Mouse (Mus musculus) midbrain, embryonic 11.5 days (tissue): Measurements from ENCODE around the gene Vmn2r92. TPM values are rescaled to one million over a fixed set of nuclear protein-coding genes. Genes with fewer than 3 reads are reported as not detected.
"Not testable (repeated sequence)": the region's sequence is repeated elsewhere in the genome, so short reads cannot be mapped to it uniquely, and the experiment has no call there.

ENCODE experiments used
- ATAC-seq: fragments of 200-750 bp; cut with Nextera tagmentation; 2 replicates; pipeline ENCODE4 v1.8.0; 2017; ENCODE audit warnings: moderate TSS enrichment, moderate library complexity; ENCODE audit not compliant: low FRiP score
- DNase-seq: peaks from one replicate; pipeline ENCODE4 v3.0.0; 2015; ENCODE audit warnings: low spot score; ENCODE audit errors: missing footprints
- H3K27ac ChIP-seq: fragments of 300-500 bp; sonication (generic); 2 replicates; pipeline ENCODE4 v1.5.1; 2014; ENCODE audit warnings: low read depth, low read length
- H3K27me3 ChIP-seq: fragments of 300-500 bp; sonication (generic); 2 replicates; pipeline ENCODE4 v1.6.1; 2014; ENCODE audit warnings: mild to moderate bottlenecking, low read length, moderate library complexity, mixed read lengths; ENCODE audit not compliant: control insufficient read depth, insufficient read depth
- H3K36me3 ChIP-seq: fragments of 300-500 bp; sonication (generic); 2 replicates; pipeline ENCODE4 v1.6.1; 2014; ENCODE audit warnings: mild to moderate bottlenecking, low read length, moderate library complexity, mixed read lengths; ENCODE audit not compliant: control insufficient read depth, insufficient read depth
- H3K4me1 ChIP-seq: fragments of 300-500 bp; sonication (generic); 2 replicates; pipeline ENCODE4 v1.6.1; 2014; ENCODE audit warnings: low read length; ENCODE audit not compliant: control insufficient read depth, insufficient read depth
- H3K4me2 ChIP-seq: fragments of 300-500 bp; sonication (generic); 2 replicates; pipeline ENCODE4 v1.6.1; 2014; ENCODE audit warnings: mild to moderate bottlenecking, moderate library complexity
- H3K4me3 ChIP-seq: fragments of 300-500 bp; sonication (generic); 2 replicates; pipeline ENCODE4 v1.5.1; 2014; ENCODE audit warnings: low read depth, low read length
- H3K9ac ChIP-seq: fragments of 300-500 bp; sonication (generic); 2 replicates; pipeline ENCODE4 v1.6.1; 2014; ENCODE audit warnings: low read length
- H3K9me3 ChIP-seq: fragments of 300-500 bp; sonication (generic); 2 replicates; pipeline ENCODE4 v1.6.1; 2016; ENCODE audit warnings: low read length; ENCODE audit not compliant: control insufficient read depth
- WGBS: fragments of 180-500 bp; shearing (Covaris S2); extraction: QIAGEN DNeasy Blood & Tissue Kit; methylation state at CpG from one replicate; pipeline ENCODE4 v1.1.7; 2014; 5-methylcytosine and 5-hydroxymethylcytosine counted together
- polyA plus RNA-seq: library from polyadenylated mRNA; unstranded; fragments of >200 nt; fragmentation: Nextera tagmentation; extraction: Ambion mirVana; gene quantifications from 2 replicates; pipeline ENCODE4 v1.2.1, GENCODE M21; 2014

Gene Vmn2r92
- not detected in 2 replicates for polyA plus RNA-seq

GRCm38 (mm10) chr17:18151587-18151986, at the start of gene Vmn2r92:
TSS of gene Vmn2r92 (plus strand) at chr17:18151887.
- not testable (repeated sequence) for H3K27ac ChIP-seq, DNase-seq, H3K4me3 ChIP-seq, ATAC-seq, H3K4me1 ChIP-seq, H3K9me3 ChIP-seq, H3K36me3 ChIP-seq, H3K4me2 ChIP-seq, H3K27me3 ChIP-seq, H3K9ac ChIP-seq
- 69% methylated on average over 1 of the region's 1 CpGs for WGBS

GRCm38 (mm10) chr17:18102265-18102664, 49.4 kb upstream of the Vmn2r92 start:
- 85% methylated on average over 3 of the region's 3 CpGs for WGBS
- not testable (repeated sequence) for H3K27me3 ChIP-seq, ATAC-seq, H3K36me3 ChIP-seq, H3K27ac ChIP-seq, H3K9ac ChIP-seq, H3K4me2 ChIP-seq, H3K4me3 ChIP-seq, H3K9me3 ChIP-seq, H3K4me1 ChIP-seq
- peak; percentile 86 for DNase-seq

GRCm38 (mm10) chr17:18161194-18161593, 9.5 kb downstream of the Vmn2r92 start:
- H3K36me3 ChIP-seq, H3K27me3 ChIP-seq, DNase-seq, H3K9me3 ChIP-seq, H3K9ac ChIP-seq, H3K4me3 ChIP-seq, H3K4me2 ChIP-seq, ATAC-seq, H3K27ac ChIP-seq, H3K4me1 ChIP-seq: not testable (repeated sequence)
- WGBS: 80% methylated on average over 2 of the region's 2 CpGs

- Histone ChIP-seq H3K4me2 (no peak overlapping the region), H3K4me1 (no peaks in the 10 kb centered on the region), H3K4me3 (no peak overlapping the region), H3K36me3 (no peaks in the 10 kb centered on the region), H3K9me3 (no peaks in the 10 kb centered on the region), H3K27me3 (no peaks in the 10 kb centered on the region), H3K27ac (no peak overlapping the region), H3K9ac (no peak overlapping the region)
- WGBS: 89% methylated on average over 1 of the region's 1 CpGs
- no peak for ATAC-seq
- DNase-seq: no peak
These were observed 38.0 kb downstream of the Vmn2r92 start for GRCm38 (mm10) chr17:18189732-18190131.

GRCm38 (mm10) chr17:18221300-18221699, 69.6 kb downstream of the Vmn2r92 start:
- DNase-seq (no peak), ATAC-seq (no peak)
- H3K27me3 ChIP-seq: no peaks in the 10 kb centered on the region
- H3K4me1 ChIP-seq: no peaks in the 10 kb centered on the region
- peaks cover 9% of the 10 kb centered on the region for H3K9me3 ChIP-seq
- H3K4me2 ChIP-seq: no peak overlapping the region
- no peaks in the 10 kb centered on the region for H3K36me3 ChIP-seq
- no peak overlapping the region for H3K9ac ChIP-seq
- H3K27ac ChIP-seq: no peak overlapping the region
- no peak overlapping the region for H3K4me3 ChIP-seq

- 68% methylated on average over 2 of the region's 2 CpGs for WGBS
- Histone ChIP-seq H3K9me3 (peaks cover under 1% of the 10 kb centered on the region; the same call in 1 of the 2 replicates), H3K4me1 (no peaks in the 10 kb centered on the region), H3K27ac (no peak overlapping the region), H3K36me3 (no peaks in the 10 kb centered on the region), H3K27me3 (no peaks in the 10 kb centered on the region), H3K9ac (no peak overlapping the region), H3K4me3 (no peak overlapping the region), H3K4me2 (no peak overlapping the region)
- DNase-seq (no peak), ATAC-seq (no peak)
These were observed 80.3 kb downstream of the Vmn2r92 start for GRCm38 (mm10) chr17:18231996-18232395.

- Histone ChIP-seq H3K4me3 (no peak overlapping the region), H3K9me3 (peaks cover 2% of the 10 kb centered on the region; the same call in 1 of the 2 replicates), H3K4me2 (no peak overlapping the region), H3K27ac (no peak overlapping the region), H3K27me3 (no peaks in the 10 kb centered on the region), H3K4me1 (no peaks in the 10 kb centered on the region), H3K36me3 (no peaks in the 10 kb centered on the region), H3K9ac (no peak overlapping the region)
- 85% methylated on average over 13 of the region's 14 CpGs for WGBS
- DNase-seq: no peak
- ATAC-seq: no peak
These were observed 85.2 kb downstream of the Vmn2r92 start for GRCm38 (mm10) chr17:18236931-18237330.

Other genes with a start within 250 kb of the Vmn2r92 start
- not detected in 2 replicates for gene Fpr-rs4, start 130.2 kb upstream of the Vmn2r92 start, polyA plus RNA-seq
- gene Vmn2r124, start 102.5 kb upstream of the Vmn2r92 start, polyA plus RNA-seq: not detected in 2 replicates
- gene Vmn2r91, start 66.9 kb upstream of the Vmn2r92 start, polyA plus RNA-seq: not detected in 2 replicates
- gene Vmn2r94, start 125.9 kb downstream of the Vmn2r92 start, polyA plus RNA-seq: not detected in 2 replicates
- not detected in 2 replicates for gene Vmn2r93, start 146.2 kb downstream of the Vmn2r92 start, polyA plus RNA-seq